Mouse (Mus musculus) kidney, postnatal 14 days (tissue): ENCODE measurements around the gene Klhl2.

Experiments used
- DNase-seq: peaks from one replicate; pipeline ENCODE4 v3.0.0; 2022; ENCODE audit warnings: mixed read lengths

Klhl2 gene

GRCm38 (mm10) chr8:64829921-64830320 lies 19.9 kb downstream of the Klhl2 start:
- no peak for DNase-seq

GRCm38 (mm10) chr8:64829391-64829790 lies 20.4 kb downstream of the Klhl2 start:
- DNase-seq, result no peak

GRCm38 (mm10) chr8:64828466-64828865 lies 21.4 kb downstream of the Klhl2 start:
- no peak for DNase-seq

GRCm38 (mm10) chr8:64827356-64827755 lies 22.5 kb downstream of the Klhl2 start:
- DNase-seq, result no peak

DNA sequence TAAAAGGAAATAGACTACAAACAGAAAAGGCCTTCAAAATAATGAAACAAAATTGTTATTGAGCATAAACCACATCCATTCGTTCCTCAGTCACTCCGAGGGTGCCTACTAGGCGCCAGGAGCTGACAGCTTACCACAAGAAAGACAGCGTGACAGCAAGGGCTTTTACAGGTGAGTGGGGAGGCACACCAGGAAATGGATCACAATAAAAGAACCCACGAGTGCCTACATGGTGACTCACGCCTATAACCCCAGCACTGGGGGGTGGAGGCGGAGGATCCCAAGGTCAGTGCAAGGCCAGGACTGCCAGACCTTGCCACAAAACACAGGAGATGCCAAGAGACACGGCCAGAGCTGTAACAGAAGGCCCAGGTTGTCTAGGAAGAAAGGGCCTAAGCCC lies 23.4 kb downstream of the Klhl2 start:
- peak; percentile 35 for DNase-seq

- DNase-seq, result no peak
Observed at GRCm38 (mm10) chr8:64823905-64824304, 25.9 kb downstream of the Klhl2 start.

DNA sequence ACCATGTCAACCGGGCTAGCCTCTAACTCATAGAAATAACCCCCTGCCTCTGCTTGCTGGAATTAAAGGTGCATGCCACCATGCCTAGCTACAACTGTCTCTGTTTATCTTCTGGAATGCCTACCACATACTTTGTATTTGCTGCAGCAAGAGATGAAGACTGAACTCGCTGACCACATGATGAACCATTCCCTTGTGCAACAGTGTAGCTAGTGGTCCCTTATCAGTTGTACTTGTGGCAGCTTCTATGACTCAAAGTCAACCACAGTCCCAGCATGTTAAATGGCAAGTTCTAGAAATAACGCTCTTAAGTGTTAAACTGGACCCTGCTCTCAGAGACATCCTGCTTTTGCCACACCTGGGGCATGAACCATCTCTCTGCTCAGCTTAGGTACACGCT lies 28.9 kb downstream of the Klhl2 start:
- DNase-seq, result no peak

GRCm38 (mm10) chr8:64811790-64812189 lies 38.0 kb downstream of the Klhl2 start:
- no peak for DNase-seq

DNA sequence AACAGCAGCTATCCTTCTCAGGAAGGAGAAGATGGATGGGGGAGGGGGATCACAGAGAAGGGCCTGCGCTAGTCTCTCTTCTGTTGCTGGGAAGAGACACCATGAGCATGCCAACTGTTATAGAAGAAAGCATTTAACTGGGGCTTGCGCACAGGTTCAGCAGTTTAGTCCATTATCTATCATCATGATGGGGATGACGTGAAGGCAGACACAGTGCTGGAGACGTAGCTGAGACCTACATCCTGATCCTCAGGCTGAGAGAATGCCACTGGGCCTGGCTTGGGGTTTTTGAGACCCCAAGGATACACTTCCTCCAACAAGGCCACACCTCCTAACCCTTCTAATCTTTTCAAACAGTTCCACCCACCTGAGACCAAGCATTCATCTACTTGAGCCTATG lies 38.7 kb downstream of the Klhl2 start:
- DNase-seq, result no peak

DNA sequence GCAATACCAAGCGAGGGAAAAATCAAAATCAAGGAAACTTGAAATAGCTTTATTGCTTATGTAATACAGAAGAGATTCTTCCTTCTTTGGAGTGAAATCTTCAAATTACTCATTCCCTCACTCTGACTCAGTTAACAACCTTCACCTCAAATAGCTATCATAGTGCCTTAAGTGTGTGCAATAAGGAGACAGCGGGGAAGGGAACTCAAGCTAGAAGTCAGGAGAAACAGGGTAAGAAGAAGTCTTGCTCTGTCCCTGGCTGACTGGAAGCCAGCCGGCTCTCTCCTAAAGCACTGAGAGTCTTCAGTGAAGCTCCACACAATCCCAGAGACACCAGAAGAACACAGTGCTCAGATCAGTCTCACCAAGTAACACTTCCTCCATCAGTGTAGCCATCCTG lies 43.3 kb downstream of the Klhl2 start:
- DNase-seq, result no peak

GRCm38 (mm10) chr8:64804971-64805370 lies 44.8 kb downstream of the Klhl2 start:
- no peak for DNase-seq

GRCm38 (mm10) chr8:64799306-64799705 lies 50.5 kb downstream of the Klhl2 start:
- no peak for DNase-seq

DNA sequence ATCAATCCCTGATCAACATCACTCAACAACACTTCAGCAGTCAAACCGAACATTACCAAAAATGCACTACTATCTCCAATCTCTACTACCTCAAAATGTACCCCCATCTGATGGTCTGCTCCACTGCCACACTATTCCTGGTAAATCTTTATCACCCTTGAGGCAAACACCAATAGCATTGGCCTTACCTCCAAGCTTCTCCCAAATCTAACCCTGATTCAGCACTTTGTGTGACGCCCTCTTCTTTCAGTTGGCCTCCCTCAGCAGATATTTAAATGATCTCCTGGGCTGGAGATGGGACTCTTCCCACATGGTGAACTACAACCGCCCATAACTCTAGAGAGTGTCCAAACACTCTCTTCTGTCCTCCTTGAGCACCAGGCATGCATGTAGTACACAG lies 51.3 kb downstream of the Klhl2 start:
- DNase-seq, result no peak

DNA sequence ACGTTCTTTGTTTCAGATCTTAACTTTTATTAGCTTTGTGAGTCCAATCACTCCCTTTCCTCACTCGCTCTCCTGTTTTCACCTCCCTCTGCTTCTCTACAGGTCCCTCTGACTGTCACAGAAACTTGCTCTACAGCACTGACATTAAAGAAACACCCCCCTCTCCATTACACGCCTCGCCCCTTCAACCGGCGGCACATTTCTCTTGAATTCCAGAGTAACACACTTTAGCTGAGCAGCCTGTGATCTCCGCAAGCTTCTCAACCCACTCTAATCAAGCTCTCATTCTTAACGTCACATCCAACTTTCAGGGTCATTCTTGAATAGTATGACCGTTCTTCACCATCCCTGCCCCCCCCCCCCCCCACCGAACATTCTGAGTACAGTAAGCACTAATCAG lies 52.1 kb downstream of the Klhl2 start:
- DNase-seq, result no peak

DNA sequence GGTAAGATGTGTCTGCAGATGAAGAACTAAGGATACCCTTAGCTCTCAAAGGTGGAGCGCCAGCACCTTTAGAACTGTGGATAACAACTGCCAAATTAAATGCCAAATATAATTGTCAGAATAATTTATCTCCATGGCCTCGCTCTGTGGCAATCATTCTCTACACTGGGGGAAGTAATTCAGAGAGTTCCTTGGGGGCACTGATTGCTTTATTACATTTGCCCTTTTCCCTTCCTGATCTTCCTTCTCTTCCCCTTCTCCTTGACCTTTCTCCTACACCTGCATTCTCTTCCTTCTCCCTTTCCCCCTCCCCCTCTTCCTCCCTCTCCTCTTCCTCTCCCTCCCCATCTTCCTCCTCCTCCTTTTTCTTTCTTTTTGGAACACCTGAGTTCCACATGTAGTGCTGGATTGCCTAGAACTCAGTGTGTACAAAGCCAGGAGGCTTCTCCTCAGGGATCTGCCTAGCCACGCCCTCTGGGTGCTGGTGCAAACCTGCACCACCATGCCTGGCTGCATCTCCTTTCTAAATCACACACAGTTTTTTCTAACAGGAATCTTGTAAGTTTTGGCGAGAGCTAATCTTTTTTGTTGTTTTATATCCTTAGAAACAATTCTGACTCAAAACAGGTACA lies 58.5 kb downstream of the Klhl2 start:
- no peak for DNase-seq

- DNase-seq, result no peak
Observed at GRCm38 (mm10) chr8:64790418-64790817, 59.4 kb downstream of the Klhl2 start.

- DNase-seq, result peak; percentile 80
Observed at GRCm38 (mm10) chr8:64788715-64789114, 61.1 kb downstream of the Klhl2 start.

DNA sequence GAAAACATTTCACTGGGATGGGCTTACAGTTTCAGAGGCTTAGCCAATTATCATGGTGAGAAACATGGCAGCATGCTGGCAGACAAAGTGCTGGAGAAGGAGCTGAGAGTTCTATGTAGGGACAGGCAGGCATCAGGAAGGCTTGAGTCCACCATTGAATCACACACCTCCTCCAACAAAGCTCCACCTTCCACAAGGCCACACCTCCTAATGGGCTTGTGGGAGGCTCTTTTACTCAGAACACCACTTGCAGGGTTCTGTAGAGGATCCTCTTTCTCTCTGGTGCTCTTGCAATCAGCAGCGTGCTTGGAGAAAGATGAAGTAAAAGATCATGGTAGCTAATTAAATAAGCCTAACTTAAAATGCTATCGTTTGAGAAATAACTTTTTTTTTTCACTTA lies 63.0 kb downstream of the Klhl2 start:
- no peak for DNase-seq

DNA sequence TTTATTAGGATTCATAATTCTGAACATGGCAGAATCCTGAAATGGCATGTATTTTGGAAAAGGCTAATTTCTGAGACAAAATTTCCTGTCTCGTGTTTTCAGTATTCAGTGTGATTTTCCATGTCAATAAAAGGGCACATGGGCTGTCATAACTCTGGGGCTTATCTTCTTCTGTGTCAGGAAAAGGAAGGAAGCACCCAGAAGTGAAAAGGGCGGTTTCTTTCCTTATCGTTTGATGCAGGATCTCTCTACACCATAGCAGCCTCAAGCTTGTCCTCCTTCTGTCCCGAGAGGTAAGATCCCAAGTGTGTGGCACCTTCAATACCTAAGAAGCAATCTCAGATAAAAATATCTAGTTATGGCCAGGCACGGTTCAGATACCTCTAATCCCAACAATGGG lies 65.6 kb downstream of the Klhl2 start:
- DNase-seq, result no peak

- DNase-seq, result no peak
Observed at GRCm38 (mm10) chr8:64781947-64782346, 67.9 kb downstream of the Klhl2 start.

DNA sequence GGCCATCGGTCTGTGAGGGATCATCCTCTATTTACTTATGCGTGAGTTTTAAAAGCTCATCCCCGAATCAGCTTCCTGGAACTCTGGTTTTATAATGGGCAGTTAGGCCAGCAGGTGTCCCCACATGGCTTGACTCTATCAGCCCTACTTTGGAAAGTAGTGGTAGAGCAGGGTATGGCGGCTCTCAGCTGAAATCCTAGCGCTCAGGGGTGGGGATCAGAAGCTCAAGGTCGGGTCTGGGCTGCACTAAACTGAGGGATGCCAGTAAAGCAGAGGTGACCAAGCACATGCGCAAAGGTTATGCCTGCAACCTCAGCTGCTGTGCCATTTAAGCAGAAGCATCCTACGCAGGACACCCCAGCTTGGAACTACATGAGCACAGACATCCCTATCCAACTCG lies 71.9 kb downstream of the Klhl2 start:
- DNase-seq, result no peak

GRCm38 (mm10) chr8:64774136-64774535 lies 75.7 kb downstream of the Klhl2 start:
- DNase-seq, result no peak

GRCm38 (mm10) chr8:64770814-64771213 lies 79.0 kb downstream of the Klhl2 start:
- no peak for DNase-seq

DNA sequence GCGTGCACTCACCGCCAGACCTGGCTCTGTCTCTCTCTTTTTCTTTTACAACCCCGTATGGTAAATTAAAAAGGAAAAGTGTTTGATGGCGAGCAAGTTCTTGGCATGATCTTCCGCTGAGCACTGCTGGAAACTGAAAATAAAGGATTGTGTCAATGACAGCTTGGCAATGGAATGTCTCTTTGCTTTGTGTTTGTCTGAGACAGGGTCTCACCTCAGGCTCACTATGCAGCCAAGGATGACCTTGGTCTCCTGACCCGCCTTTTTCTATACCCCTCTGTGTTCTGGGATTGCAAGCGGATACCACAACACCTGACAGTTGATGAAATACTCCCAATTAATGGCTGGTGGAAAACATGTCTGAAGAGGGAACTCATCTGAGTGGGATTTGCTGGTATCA lies 80.2 kb downstream of the Klhl2 start:
- DNase-seq, result no peak

GRCm38 (mm10) chr8:64768645-64769044 lies 81.2 kb downstream of the Klhl2 start:
- DNase-seq, result no peak

- no peak for DNase-seq
Observed at GRCm38 (mm10) chr8:64767047-64767446, 82.8 kb downstream of the Klhl2 start.
